Mouse (Mus musculus): ENCODE results near the gene Vps52. TPM values are rescaled to one million over a fixed set of nuclear protein-coding genes. Genes with fewer than 3 reads are reported as not detected.
A peak's percentile ranks its signal among the peaks of the same experiment; 100 is the strongest.

Vps52 gene
- polyA plus RNA-seq, 1 experiment from 2014 or later: 56.9 TPM

GRCm38 (mm10) chr17:33965082-33965845, 9.7 kb downstream of the Vps52 start:
- DNase-seq (ENCODE audit: low read depth, low spot score) (no peak), ATAC-seq (no peak)
- ChIA-PET CTCF (interaction anchor here (1.0 to 1.1 kb wide), 2 partner anchors 17 to 27 kb away, joined by 3 to 4 read pairs; no protein-coding TSS in a partner anchor), POLR2A (no interaction called here)
- H3K27me3 ChIP-seq: no peaks in the 10 kb centered on the region
- in situ Hi-C loops (cut with MboI; ENCODE audit: low pct_unique_long_range_greater_than_20kb): loop anchor here (5.0 to 10.0 kb wide), 2 partner anchors 37 to 1340 kb away; partner anchors contain the start of gene H2-K1
- TF ChIP-seq CTCF (IDR thresholded peaks at IDR 0.05): no peak

- POLR2A ChIA-PET: no interaction called here
- ATAC-seq (no peak), DNase-seq (ENCODE audit: low read depth, low spot score) (no peak)
Measured at GRCm38 (mm10) chr17:33965846-33966550, 10.4 kb downstream of the Vps52 start.

GRCm38 (mm10) chr17:33968489-33968888, 12.9 kb downstream of the Vps52 start:
- DNase-seq (ENCODE audit: low read depth, low spot score) (no peak), ATAC-seq (peak; percentile 72)
- no peak for TF ChIP-seq CTCF (IDR thresholded peaks at IDR 0.05)
- ChIA-PET POLR2A (no interaction called here), CTCF (interaction anchor here (0.6 to 3.2 kb wide), 5 partner anchors 10 to 35 kb away, joined by 3 to 37 read pairs (median 4); no protein-coding TSS in a partner anchor)
- in situ Hi-C loops (cut with MboI; ENCODE audit: low pct_unique_long_range_greater_than_20kb): loop anchor here (5.0 to 10.0 kb wide), 2 partner anchors 34 to 1336 kb away; partner anchors contain the start of gene H2-K1
- no peaks in the 10 kb centered on the region for H3K27me3 ChIP-seq

More at GRCm38 (mm10) chr17:33965846-33966550, 10.4 kb downstream of the Vps52 start:
- in situ Hi-C loops (cut with MboI; ENCODE audit: low pct_unique_long_range_greater_than_20kb): loop anchor here (5.0 to 10.0 kb wide), 2 partner anchors 36 to 1339 kb away; partner anchors contain the start of gene H2-K1
- CTCF ChIA-PET: interaction anchor here (0.9 to 1.1 kb wide), 3 partner anchors 8 to 26 kb away, joined by 3 to 4 read pairs (median 4); no protein-coding TSS in a partner anchor
- no peaks in the 10 kb centered on the region for H3K27me3 ChIP-seq
- no peak for TF ChIP-seq CTCF (IDR thresholded peaks at IDR 0.05)

GRCm38 (mm10) chr17:33968927-33969326, 13.3 kb downstream of the Vps52 start:
- ATAC-seq: peak; percentile 36
- ChIA-PET POLR2A (no interaction called here), CTCF (interaction anchor here (1.2 to 3.2 kb wide), 4 partner anchors 12 to 35 kb away, joined by 3 to 37 read pairs (median 6); no protein-coding TSS in a partner anchor)
- TF ChIP-seq CTCF (IDR thresholded peaks at IDR 0.05): peak; percentile 55
- in situ Hi-C loops (cut with MboI; ENCODE audit: low pct_unique_long_range_greater_than_20kb): loop anchor here (5.0 to 10.0 kb wide), 2 partner anchors 33 to 1336 kb away; partner anchors contain the start of gene H2-K1
- H3K27me3 ChIP-seq: no peaks in the 10 kb centered on the region
- no peak for DNase-seq (ENCODE audit: low read depth, low spot score)

- DNase-seq (ENCODE audit: low read depth, low spot score) (no peak), ATAC-seq (no peak)
- CTCF ChIA-PET: interaction anchor here (1.2 to 3.2 kb wide), 4 partner anchors 13 to 34 kb away, joined by 3 to 37 read pairs (median 6); no protein-coding TSS in a partner anchor
- in situ Hi-C loops (cut with MboI; ENCODE audit: low pct_unique_long_range_greater_than_20kb): loop anchor here (5.0 to 10.0 kb wide), 2 partner anchors 33 to 1335 kb away; partner anchors contain the start of gene H2-K1
- no peak for TF ChIP-seq CTCF (IDR thresholded peaks at IDR 0.05)
- no peaks in the 10 kb centered on the region for H3K27me3 ChIP-seq
- POLR2A ChIA-PET: no interaction called here
Measured at GRCm38 (mm10) chr17:33969394-33969793, 13.8 kb downstream of the Vps52 start.

GRCm38 (mm10) chr17:33972691-33973090, 17.1 kb downstream of the Vps52 start:
- no peak for TF ChIP-seq CTCF (IDR thresholded peaks at IDR 0.05)
- CTCF ChIA-PET: interaction anchor here (0.9 to 2.6 kb wide), 5 partner anchors 8 to 82 kb away, joined by 3 to 15 read pairs (median 3); no protein-coding TSS in a partner anchor
- peaks cover 2% of the 10 kb centered on the region for H3K27me3 ChIP-seq
- POLR2A ChIA-PET: interaction anchor here (1.1 to 1.2 kb wide), 2 partner anchors 16 to 31 kb away, joined by 3 read pairs; partner anchors contain the start of gene Rps18
- in situ Hi-C loops (cut with MboI; ENCODE audit: low pct_unique_long_range_greater_than_20kb): loop anchor here (5.0 kb wide), 1 partner anchor 1300 kb away; no protein-coding TSS in a partner anchor
- DNase-seq (ENCODE audit: low read depth, low spot score) (no peak), ATAC-seq (no peak)

GRCm38 (mm10) chr17:33973572-33973971, 18.0 kb downstream of the Vps52 start:
- ATAC-seq (no peak), DNase-seq (ENCODE audit: low read depth, low spot score) (no peak)
- peaks cover 9% of the 10 kb centered on the region for H3K27me3 ChIP-seq
- ChIA-PET POLR2A (interaction anchor here (1.1 kb wide), 1 partner anchor 30 kb away, joined by 3 read pairs; no protein-coding TSS in a partner anchor), CTCF (interaction anchor here (1.1 to 2.6 kb wide), 3 partner anchors 9 to 35 kb away, joined by 3 to 15 read pairs (median 7); no protein-coding TSS in a partner anchor)
- in situ Hi-C loops (cut with MboI; ENCODE audit: low pct_unique_long_range_greater_than_20kb): loop anchor here (5.0 kb wide), 1 partner anchor 1299 kb away; no protein-coding TSS in a partner anchor
- TF ChIP-seq CTCF (IDR thresholded peaks at IDR 0.05): no peak

GRCm38 (mm10) chr17:33977861-33978557, 22.4 kb downstream of the Vps52 start:
- CTCF ChIA-PET: interaction anchor here (1.0 kb wide), 1 partner anchor 14 kb away, joined by 3 read pairs; no protein-coding TSS in a partner anchor
- in situ Hi-C loops (cut with MboI; ENCODE audit: low pct_unique_long_range_greater_than_20kb): no loop called here
- H3K27me3 ChIP-seq: peaks cover 9% of the 10 kb centered on the region

GRCm38 (mm10) chr17:33978631-33979031, 23.0 kb downstream of the Vps52 start:
- ChIA-PET CTCF (interaction anchor here (1.0 kb wide), 1 partner anchor 14 kb away, joined by 3 read pairs; no protein-coding TSS in a partner anchor), POLR2A (no interaction called here)
- no peak for TF ChIP-seq CTCF (IDR thresholded peaks at IDR 0.05)
- DNase-seq (ENCODE audit: low read depth, low spot score) (no peak), ATAC-seq (peak; percentile 69)
- H3K27me3 ChIP-seq: peaks cover 10% of the 10 kb centered on the region
- in situ Hi-C loops (cut with MboI; ENCODE audit: low pct_unique_long_range_greater_than_20kb): no loop called here

More at GRCm38 (mm10) chr17:33977861-33978557, 22.4 kb downstream of the Vps52 start:
- TF ChIP-seq CTCF (IDR thresholded peaks at IDR 0.05): no peak
- DNase-seq (ENCODE audit: low read depth, low spot score): no peak
- POLR2A ChIA-PET: no interaction called here
- no peak for ATAC-seq
